Mouse (Mus musculus): Measurements from ENCODE around the gene Rag1.

DNA sequence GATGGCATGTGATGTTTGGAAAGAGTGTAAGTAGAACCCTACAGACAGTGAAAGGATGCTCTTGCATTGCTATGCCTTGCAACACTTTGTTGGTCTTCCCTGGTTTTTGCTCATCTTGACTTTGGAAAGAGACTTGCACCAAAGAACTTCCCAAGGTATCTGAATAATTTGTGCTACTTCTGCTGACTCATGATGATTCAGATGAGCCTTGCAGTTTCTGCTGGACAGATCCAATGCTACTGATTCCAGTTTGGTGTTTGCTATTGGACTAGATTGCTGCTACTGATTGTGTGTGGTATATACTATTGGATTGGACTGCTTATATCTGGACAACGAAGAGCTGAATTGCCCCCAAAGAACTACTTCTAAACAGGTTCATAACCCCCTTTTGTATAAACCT is 46.2 kb downstream of the Rag1 start:
- TF ChIP-seq MYC (IDR thresholded peaks at IDR 0.05; ENCODE audit: low read depth, low read length), result no peak
- no peak for TF ChIP-seq E2F4 (IDR thresholded peaks at IDR 0.05; ENCODE audit: insufficient replicate concordance, low read depth, low read length)
- no peak for TF ChIP-seq CTCF (conservative IDR thresholded peaks at IDR 0.05 in 1 of 2, IDR thresholded peaks at IDR 0.05 in 1 of 2; ENCODE audit: low read depth in 2 of 2, low read length in 2 of 2)
- TF ChIP-seq EP300 (IDR thresholded peaks at IDR 0.05; ENCODE audit: low read length), result no peak
- no peak for TF ChIP-seq POLR2A (IDR thresholded peaks at IDR 0.05; ENCODE audit: low read depth, low read length)
- TF ChIP-seq USF1 (IDR thresholded peaks at IDR 0.05; ENCODE audit: low read depth, low read length), result no peak
- TF ChIP-seq ZC3H11A (IDR thresholded peaks at IDR 0.05; ENCODE audit: low read depth, low read length), result no peak
- TF ChIP-seq NRF1 (IDR thresholded peaks at IDR 0.05; ENCODE audit: low read depth, low read length), result no peak
- TF ChIP-seq MXI1 (IDR thresholded peaks at IDR 0.05; ENCODE audit: low read depth, low read length), result no peak
